ENCODE assay signal across 11 mouse cellular contexts in genomic region chr9:102729093-102729845, GRCm38 (mm10). TPM values are rescaled to one million over a fixed set of nuclear protein-coding genes. Genes with fewer than 3 reads are reported as not detected.
DNase-seq lines count a peak whose midpoint lies in the region; ATAC-seq and TF ChIP-seq lines count a peak whose summit lies in the region.
"Had no signal": no experiment of that assay in that cellular context is flagged by ENCODE, and none has a peak within 500 bp of the region (broad histone marks: within the 10 kb centered on the region; RNA-seq: fewer than 3 reads in every experiment).

No protein-coding gene starts in this region.

- TF ChIP-seq CTCF in E14TG2a.4 (conservative IDR thresholded peaks at IDR 0.05; ENCODE audit: low read length) = no peak
- no peak for TF ChIP-seq CTCF in left cerebral cortex, adult 2 months (IDR thresholded peaks at IDR 0.05)

- H3K4me1 ChIP-seq in hindbrain, embryonic 10.5 days (replicated peaks) = peaks cover 63% of the 10 kb centered on the region
- H3K4me1 ChIP-seq in hindbrain, embryonic 12.5 days = peaks cover 49% of the 10 kb centered on the region
- H3K4me1 ChIP-seq in E14TG2a.4 (replicated peaks; ENCODE audit: low read depth, low read length) (peaks cover 83% of the 10 kb centered on the region), ES-E14 (ENCODE audit: control insufficient read depth in 2 of 2, insufficient read depth in 2 of 2, low read length in 2 of 2, poor library complexity in 1 of 2) (peaks cover 7 to 36% of the 10 kb centered on the region in 2 experiments; a peak in 2 of 4 replicates)

- H3K9me3 ChIP-seq in hindbrain, embryonic 10.5 days = no peaks in the 10 kb centered on the region
- no peaks in the 10 kb centered on the region for H3K9me3 ChIP-seq in hindbrain, embryonic 12.5 days (replicated peaks)
- H3K9me3 ChIP-seq in E14TG2a.4 (ENCODE audit: low read length) (no peaks in the 10 kb centered on the region), ES-E14 (ENCODE audit: control insufficient read depth, insufficient read depth, low read depth, low read length) (no peaks in the 10 kb centered on the region)

- ATAC-seq in hindbrain, embryonic 12.5 days (ENCODE audit: low FRiP score) = no peak
- ATAC-seq in erythroid progenitor cell, adult 5-6 weeks (replicated peaks; ENCODE audit: low FRiP score, poor library complexity, severe bottlenecking) = no peak

- peaks cover 100% of the 10 kb centered on the region for H3K36me3 ChIP-seq in hindbrain, embryonic 10.5 days
- peaks cover 91% of the 10 kb centered on the region for H3K36me3 ChIP-seq in hindbrain, embryonic 12.5 days
- peaks cover 95% of the 10 kb centered on the region for H3K36me3 ChIP-seq in E14TG2a.4 (ENCODE audit: insufficient read depth, low read length)
- peaks cover 75% of the 10 kb centered on the region for H3K36me3 ChIP-seq in ES-E14 (ENCODE audit: control insufficient read depth, insufficient read depth, low read length, poor library complexity, severe bottlenecking)

- no peak for DNase-seq in hindbrain, embryonic 10.5 days (ENCODE audit: low spot score)
- no peak for DNase-seq in ES-E14 (ENCODE audit: low read depth, low spot score)
- peak; percentile 43 for DNase-seq in kidney, adult 9 months
- DNase-seq in left cerebral cortex, adult 2 months (ENCODE audit: extremely low spot score in 1 of 2, low spot score in 2 of 2) = no peak
- DNase-seq: cerebellum, adult 2 months; layer of hippocampus, postnatal 36 days; liver; thymus, adult 18-20 months had no signal

- intact Hi-C loops in left cerebral cortex, adult 2 months (cut with DNase I) = no loop called here

- no peak overlapping the region for H3K4me2 ChIP-seq in hindbrain, embryonic 12.5 days (replicated peaks)

- H3K9ac ChIP-seq in hindbrain, embryonic 12.5 days = no peak overlapping the region; the same call in 1 of the 2 replicates
- no peak overlapping the region for H3K9ac ChIP-seq in ES-E14 (ENCODE audit: insufficient read depth, low read depth, low read length, poor library complexity, severe bottlenecking)

- no peaks in the 10 kb centered on the region for H3K27me3 ChIP-seq in hindbrain, embryonic 10.5 days (ENCODE audit: insufficient read depth, poor library complexity, severe bottlenecking)
- H3K27me3 ChIP-seq in hindbrain, embryonic 12.5 days = no peaks in the 10 kb centered on the region
- no peaks in the 10 kb centered on the region for H3K27me3 ChIP-seq in E14TG2a.4 (ENCODE audit: insufficient read depth, low read length)

- H3K4me3 ChIP-seq in hindbrain, embryonic 10.5 days = no peak overlapping the region
- H3K4me3 ChIP-seq in hindbrain, embryonic 12.5 days = no peak overlapping the region
- H3K4me3 ChIP-seq in E14TG2a.4 (replicated peaks; ENCODE audit: low read length) = peak overlapping the region; percentile 66
- H3K4me3 ChIP-seq in ES-E14 (ENCODE audit: insufficient read depth in 1 of 2, low read depth in 1 of 2, low read length in 2 of 2, poor library complexity in 1 of 2, severe bottlenecking in 1 of 2) = no peak overlapping the region; a peak in 1 of 4 replicates
- H3K4me3 ChIP-seq in left cerebral cortex, adult 2 months = no peak overlapping the region

- peak overlapping the region; percentile 36; the same call in 1 of the 2 replicates for H3K27ac ChIP-seq in hindbrain, embryonic 10.5 days
- H3K27ac ChIP-seq in hindbrain, embryonic 12.5 days = no peak overlapping the region
- H3K27ac ChIP-seq in ES-E14 (ENCODE audit: insufficient read depth, low read depth, low read length, poor library complexity, severe bottlenecking) = peak overlapping the region; percentile 31; the same call in 1 of the 2 replicates
- H3K27ac ChIP-seq in left cerebral cortex, adult 2 months = no peak overlapping the region

- WGBS in hindbrain, embryonic 10.5 days = 93% methylated on average over 21 of the region's 21 CpGs
- 93% methylated on average over 21 of the region's 21 CpGs for WGBS in hindbrain, embryonic 12.5 days

- in situ Hi-C loops in ES-E14 (cut with MboI; ENCODE audit: low sequenced_read_pairs in 2 of 2, unreplicated experiment in 2 of 2) = no loop called here

TF ChIP-seq in ES-E14, 5 proteins besides CTCF, POLR2A, EP300 and RAD21:
- TF ChIP-seq CHD2 (IDR thresholded peaks at IDR 0.05; ENCODE audit: low read depth, low read length) = no peak
- no peak for TF ChIP-seq ZC3H11A (IDR thresholded peaks at IDR 0.05; ENCODE audit: borderline replicate concordance, low read depth, low read length)
- no peak for TF ChIP-seq ZNF384 (IDR thresholded peaks at IDR 0.05; ENCODE audit: low read depth, low read length)
- no peak for TF ChIP-seq HCFC1 (IDR thresholded peaks at IDR 0.05; ENCODE audit: borderline replicate concordance, insufficient read depth, low read length)
- TF ChIP-seq MAFK (IDR thresholded peaks at IDR 0.05; ENCODE audit: insufficient read depth, low read depth, low read length) = no peak

RNA-seq across cellular contexts. Expression of gene Amotl2, which starts 12.8 kb away (rescaled TPM):
- polyA plus RNA-seq in hindbrain, embryonic 10.5 days (2016; fragmentation: Nextera tagmentation; extraction: Ambion mirVana) = 67.6 and 70.1 TPM in 2 replicates
- 109 and 110 TPM in 2 replicates for polyA plus RNA-seq in hindbrain, embryonic 12.5 days (2016; fragmentation: Nextera tagmentation; extraction: Ambion mirVana)
- total RNA-seq in ES-E14 (2012; rRNA removed) = 103 and 161 TPM in 2 replicates
- total RNA-seq in erythroid progenitor cell, adult 5-6 weeks (2015; ENCODE audit: low replicate concordance) = not detected in 2 replicates
- 0.39 and 11.4 TPM in 2 replicates for total RNA-seq in erythroid progenitor cell, adult 5-6 weeks (2017; ENCODE audit: low replicate concordance)
- 10 to 100 TPM; 21.3 to 22.4 TPM for total RNA-seq in left cerebral cortex, adult 2 months (2021)

Comparison
In these comparisons a context has a peak if more than half of its experiments do, and no peak if none do; other contexts are left out.
1. H3K27ac ChIP-seq: peak in hindbrain, embryonic 10.5 days (single experiment) and ES-E14 (single experiment); none in hindbrain, embryonic 12.5 days (single experiment) and left cerebral cortex, adult 2 months (single experiment).